Mouse (Mus musculus) left cerebral cortex, adult 11 months (tissue): ENCODE measurements around the gene Cdrt4.

Source experiments
- DNase-seq: peaks from one replicate; pipeline ENCODE4 v3.0.0; 2022; ENCODE audit warnings: low spot score

Gene Cdrt4

GRCm38 (mm10) chr11:62951012-62951411, at the start of gene Cdrt4:
Cdrt4 (plus strand) TSS chr11:62951193.
- no peak for DNase-seq

- DNase-seq: peak; percentile 79
Measured at GRCm38 (mm10) chr11:62901699-62902323, 49.2 kb upstream of the Cdrt4 start.

- DNase-seq: no peak
Measured at GRCm38 (mm10) chr11:62903871-62904495, 47.0 kb upstream of the Cdrt4 start.

GRCm38 (mm10) chr11:62909720-62910306, 41.2 kb upstream of the Cdrt4 start:
- no peak for DNase-seq

GRCm38 (mm10) chr11:62911362-62911761, 39.6 kb upstream of the Cdrt4 start:
- DNase-seq: peak; percentile 18

- DNase-seq: no peak
Measured at GRCm38 (mm10) chr11:62913141-62913540, 37.9 kb upstream of the Cdrt4 start.

GRCm38 (mm10) chr11:62914532-62914931, 36.5 kb upstream of the Cdrt4 start:
- no peak for DNase-seq

GRCm38 (mm10) chr11:62915486-62915885, 35.5 kb upstream of the Cdrt4 start:
- no peak for DNase-seq

GRCm38 (mm10) chr11:62916765-62917164, 34.2 kb upstream of the Cdrt4 start:
- no peak for DNase-seq

GRCm38 (mm10) chr11:62919946-62920742, 30.8 kb upstream of the Cdrt4 start:
- no peak for DNase-seq

GRCm38 (mm10) chr11:62920743-62921050, 30.3 kb upstream of the Cdrt4 start:
- DNase-seq: no peak

- DNase-seq: peak; percentile 86
Measured at GRCm38 (mm10) chr11:62921052-62921977, 29.7 kb upstream of the Cdrt4 start.

GRCm38 (mm10) chr11:62924091-62924761, 26.8 kb upstream of the Cdrt4 start:
- no peak for DNase-seq

- DNase-seq: no peak
Measured at GRCm38 (mm10) chr11:62929799-62930198, 21.2 kb upstream of the Cdrt4 start.

GRCm38 (mm10) chr11:62930574-62930973, 20.4 kb upstream of the Cdrt4 start:
- no peak for DNase-seq

GRCm38 (mm10) chr11:62931141-62931540, 19.9 kb upstream of the Cdrt4 start:
- no peak for DNase-seq

GRCm38 (mm10) chr11:62933099-62933498, 17.9 kb upstream of the Cdrt4 start:
- DNase-seq: no peak

GRCm38 (mm10) chr11:62934795-62935514, 16.0 kb upstream of the Cdrt4 start:
- DNase-seq: no peak

- no peak for DNase-seq
Measured at GRCm38 (mm10) chr11:62937986-62938385, 13.0 kb upstream of the Cdrt4 start.

- DNase-seq: no peak
Measured at GRCm38 (mm10) chr11:62938921-62939320, 12.1 kb upstream of the Cdrt4 start.

GRCm38 (mm10) chr11:62940176-62940575, 10.8 kb upstream of the Cdrt4 start:
- DNase-seq: no peak
